Mouse (Mus musculus): ENCODE data around the gene Rab3c.

The Rab3c gene
- long read RNA-seq, experiment 1, full-length matches to known transcripts = 12 of 14 reads
- long read RNA-seq, experiment 1, partial matches to known transcripts = 1 of 14 reads
- long read RNA-seq, experiment 1, other reads (novel, unspliced or antisense) = 1 of 14 reads
- long read RNA-seq, experiment 2, full-length matches to known transcripts = 32 of 40 reads
- long read RNA-seq, experiment 2, partial matches to known transcripts = 3 of 40 reads
- long read RNA-seq, experiment 2, other reads (novel, unspliced or antisense) = 5 of 40 reads

DNA sequence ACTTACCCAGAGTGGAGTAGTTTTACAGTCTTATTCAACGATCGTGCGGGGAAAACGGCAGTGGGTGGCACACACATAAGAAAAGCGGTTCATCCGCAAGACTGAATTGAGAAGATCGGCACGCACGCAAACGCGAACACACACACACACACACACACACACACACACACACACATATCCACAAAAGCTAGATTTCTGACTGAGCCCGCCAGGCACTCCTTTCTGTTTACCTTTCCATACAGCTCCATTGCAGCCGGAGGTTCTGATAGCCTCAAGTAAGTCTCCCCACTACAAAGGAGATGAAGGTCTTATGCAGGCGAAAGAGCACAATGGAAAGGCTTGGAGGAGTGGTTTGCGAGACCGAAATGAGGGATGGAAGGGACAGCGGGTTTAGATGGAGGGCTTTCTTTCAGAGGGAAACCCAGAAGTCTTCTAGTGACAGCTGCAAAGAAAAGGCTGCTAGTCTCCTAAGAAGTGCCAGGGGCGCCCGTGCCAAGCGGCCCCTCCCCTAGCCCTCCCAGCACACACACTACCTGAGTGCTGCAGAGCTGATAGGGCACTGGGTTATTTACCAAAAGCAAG is at the start of gene Rab3c:
Gene Rab3c, minus strand, starts transcription at position 434 of the 582 bp plus-strand sequence.
- intact Hi-C loops (cut with DNase I) = no loop called here

DNA sequence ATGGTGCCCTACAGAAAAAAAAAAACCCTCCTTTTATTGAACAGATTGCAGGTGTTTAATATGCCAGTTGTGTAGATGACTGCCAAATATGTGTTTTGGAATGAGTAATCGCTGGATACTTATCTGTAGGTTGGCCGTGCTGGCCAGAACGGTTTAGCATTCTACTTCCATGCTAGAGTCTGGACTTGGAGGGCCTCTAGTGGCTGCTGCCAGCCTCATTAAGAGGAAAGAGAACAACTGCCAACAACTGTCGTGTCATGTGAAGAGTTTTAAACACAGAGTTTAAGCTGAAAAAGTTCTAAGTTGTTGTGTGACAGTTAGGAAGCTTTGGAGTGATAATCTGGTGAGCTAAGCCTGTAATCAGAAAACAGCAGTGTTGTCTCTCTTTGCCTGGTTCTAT is 38.0 kb upstream of the Rab3c start:
- intact Hi-C loops (cut with DNase I) = no loop called here

DNA sequence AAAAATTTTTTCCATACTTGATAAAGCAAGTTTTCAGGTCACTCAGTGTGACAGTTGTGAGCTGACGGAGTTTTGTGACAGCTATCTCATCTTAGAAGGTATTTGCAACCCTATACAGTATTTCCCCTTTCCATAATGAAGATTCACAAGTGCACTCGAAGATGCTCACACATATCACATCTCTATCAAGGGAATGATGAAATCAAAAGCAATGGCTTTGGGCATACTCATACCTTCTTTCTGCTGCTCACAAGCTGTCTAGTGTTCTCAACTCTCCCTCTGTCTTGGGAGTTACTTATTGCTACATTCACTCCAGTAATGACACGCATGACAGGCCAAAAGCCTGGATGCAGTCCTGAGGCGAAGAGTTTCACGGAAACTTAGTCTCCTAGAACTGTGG is 26.4 kb upstream of the Rab3c start:
- intact Hi-C loops (cut with DNase I) = no loop called here

DNA sequence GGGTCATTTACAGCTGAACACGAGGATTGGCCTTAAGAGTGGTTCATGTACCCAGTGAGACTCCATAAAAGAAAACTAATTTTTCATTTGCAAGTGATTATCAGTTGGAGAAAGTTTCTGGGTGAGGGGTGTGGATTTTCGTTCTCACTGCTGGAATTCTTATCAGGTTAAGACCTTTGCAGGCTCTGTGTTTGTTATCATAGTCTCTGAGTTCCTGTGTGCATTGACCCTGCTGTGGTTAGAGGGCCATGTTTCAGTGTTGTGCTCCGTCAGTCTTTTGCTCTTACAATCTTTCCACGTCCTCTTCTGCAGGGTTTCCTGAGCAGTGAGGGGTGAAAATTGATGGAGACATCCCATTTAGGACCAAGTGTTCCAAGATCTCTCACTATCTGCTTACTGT is 16.3 kb upstream of the Rab3c start:
- intact Hi-C loops (cut with DNase I) = no loop called here

DNA sequence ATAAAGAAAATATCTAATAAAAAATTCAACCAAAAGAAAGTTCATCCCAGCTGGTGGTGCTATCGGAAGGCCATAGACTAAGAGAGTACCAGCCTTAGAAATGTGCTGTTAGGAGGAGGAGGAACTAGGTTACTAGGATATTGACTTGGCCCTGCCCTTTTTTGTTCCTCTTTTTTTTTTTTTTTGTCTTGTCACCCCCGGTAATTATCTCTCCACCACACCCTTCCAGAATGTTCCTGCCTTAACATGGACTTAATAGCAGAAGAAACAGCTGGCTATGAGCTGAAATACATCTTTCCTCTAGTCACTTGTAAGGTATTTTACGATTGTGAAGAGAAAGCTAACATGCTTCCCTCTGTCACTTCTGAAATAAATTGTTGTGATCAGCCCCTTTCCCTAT is 7.7 kb upstream of the Rab3c start:
- intact Hi-C loops (cut with DNase I) = no loop called here

DNA sequence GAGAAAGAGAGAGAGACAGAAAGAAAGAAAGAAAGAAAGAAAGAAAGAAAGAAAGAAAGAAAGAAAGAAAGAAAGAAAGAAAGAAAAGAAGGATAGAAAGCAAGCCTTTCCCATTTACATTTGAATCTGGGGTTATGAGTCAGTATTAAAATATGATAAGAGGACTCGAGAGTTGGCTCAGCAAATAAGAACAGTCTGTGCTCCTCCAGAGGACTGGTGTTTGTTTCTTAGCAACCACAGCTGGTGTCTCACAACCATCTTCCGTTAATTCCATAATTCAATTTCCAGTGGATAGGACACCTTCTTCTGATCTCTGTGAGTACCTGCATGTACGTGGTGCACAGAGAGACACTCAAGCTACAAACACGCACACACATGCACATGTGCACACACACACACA is 3.0 kb upstream of the Rab3c start:
- intact Hi-C loops (cut with DNase I) = no loop called here

DNA sequence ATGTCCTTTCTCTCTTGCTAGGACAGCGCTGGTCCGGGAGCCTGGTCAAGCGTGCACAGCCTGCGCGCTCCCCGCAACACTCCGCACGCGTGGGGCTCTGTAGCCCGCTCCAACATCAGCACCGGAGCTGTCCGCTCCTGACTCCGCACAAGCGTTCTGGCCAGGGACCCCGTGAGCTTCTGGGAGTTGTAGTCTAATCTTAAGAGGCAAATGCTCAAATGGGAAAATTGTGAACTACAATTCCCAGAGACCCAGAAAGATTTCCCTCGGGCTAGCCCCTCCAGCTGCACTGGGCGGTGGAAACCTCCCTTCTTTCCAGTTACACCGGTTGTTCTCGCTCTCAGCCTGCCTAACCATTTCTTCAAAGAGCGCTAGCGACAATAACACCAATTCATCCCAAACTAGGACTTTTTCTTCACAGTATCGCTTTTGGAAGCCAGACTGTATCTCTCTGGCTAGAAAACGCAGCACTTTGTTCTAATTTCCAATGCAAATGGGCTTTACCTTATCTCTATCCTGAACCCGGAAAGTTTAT is 701 bp downstream of the Rab3c start:
- intact Hi-C loops (cut with DNase I) = no loop called here

DNA sequence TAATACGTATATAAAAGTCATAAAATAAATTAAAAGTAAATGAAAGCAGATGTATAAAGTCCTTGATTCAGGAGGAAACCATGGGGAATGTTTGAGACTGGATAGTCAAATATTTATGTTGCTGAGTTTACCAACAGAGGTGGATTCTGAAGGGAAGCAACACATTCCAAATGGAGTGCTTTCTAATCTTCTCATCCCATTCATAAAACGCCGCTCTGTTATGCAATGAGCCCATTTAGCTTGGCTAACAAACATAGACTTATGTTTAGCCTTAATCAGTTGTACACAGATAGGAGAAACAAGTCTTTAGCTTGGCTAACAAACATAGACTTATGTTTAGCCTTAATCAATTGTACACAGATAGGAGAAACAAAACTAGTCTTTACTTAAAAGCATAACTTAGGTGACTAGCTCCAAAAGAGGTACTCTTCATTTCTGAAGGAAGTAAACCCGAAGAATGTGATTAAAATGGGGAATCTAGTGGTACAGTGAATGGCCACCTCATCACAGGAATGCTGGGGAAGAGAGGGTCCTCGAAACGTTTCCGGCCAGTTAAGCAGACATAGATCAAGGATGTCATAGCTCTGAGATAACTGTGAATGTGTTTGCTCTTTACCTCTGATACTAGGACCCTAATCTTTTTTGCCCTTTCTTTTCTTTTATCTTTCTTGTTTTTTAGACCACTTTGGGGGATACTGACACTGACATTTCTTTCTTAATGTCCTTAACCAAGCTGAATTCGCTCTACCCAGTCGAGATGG is 1.6 kb downstream of the Rab3c start:
- intact Hi-C loops (cut with DNase I) = no loop called here

DNA sequence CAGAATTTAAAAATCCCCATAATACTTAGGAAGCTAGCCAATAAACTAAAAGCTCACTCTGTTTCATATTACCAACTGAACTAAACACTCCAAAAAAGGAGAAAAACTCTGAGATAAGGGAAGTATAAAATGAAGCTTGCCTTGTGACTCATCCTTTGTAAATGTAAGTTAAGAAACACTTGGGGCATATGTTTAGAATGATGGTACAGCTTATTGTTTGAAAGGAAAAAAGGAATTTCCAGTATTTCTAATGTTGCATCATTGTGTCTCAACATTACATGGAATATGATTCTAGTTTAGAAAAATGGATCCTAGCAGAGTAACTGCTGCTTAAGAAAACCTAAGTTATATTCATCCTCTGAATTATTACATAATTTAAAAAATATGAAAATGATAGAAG is 3.1 kb downstream of the Rab3c start:
- intact Hi-C loops (cut with DNase I) = no loop called here

DNA sequence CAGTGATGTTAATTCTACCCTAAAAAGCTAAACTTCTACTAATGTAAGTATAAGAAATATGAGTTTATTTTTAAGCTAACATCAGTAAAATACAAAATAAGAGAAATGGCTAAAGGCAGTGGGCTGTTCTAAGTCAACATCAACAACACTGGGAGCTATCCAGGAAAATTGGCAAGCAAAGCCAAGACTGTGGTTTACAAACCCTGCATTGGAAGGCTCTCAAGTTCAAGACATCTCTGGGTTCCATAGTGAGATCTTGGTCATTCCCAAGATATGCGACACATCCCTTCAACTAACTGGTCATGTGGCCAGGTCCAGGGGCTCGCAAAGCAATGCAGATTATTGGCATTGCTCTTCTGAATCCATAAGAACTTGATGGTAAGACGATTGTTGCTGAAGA is 5.3 kb downstream of the Rab3c start:
- intact Hi-C loops (cut with DNase I) = no loop called here

DNA sequence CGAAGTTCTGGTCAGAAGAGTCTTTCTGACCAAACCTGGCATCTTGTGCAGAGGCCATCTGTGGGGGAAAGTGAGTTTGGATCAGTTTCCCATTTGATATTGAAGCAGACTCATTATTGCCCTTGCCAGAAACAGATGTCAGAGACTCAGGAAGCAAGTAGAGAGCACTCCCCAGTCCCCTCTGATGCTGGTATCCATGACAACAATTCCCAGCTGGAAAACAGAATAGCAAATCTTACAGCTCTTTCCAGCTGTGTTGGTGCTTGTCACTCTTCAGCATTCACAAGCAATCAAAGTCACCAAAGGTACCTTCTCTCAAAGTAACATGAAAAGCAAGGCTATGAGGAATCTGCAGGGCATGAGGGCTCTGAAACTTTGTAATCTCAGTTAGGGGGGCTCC is 20.1 kb downstream of the Rab3c start:
- intact Hi-C loops (cut with DNase I) = no loop called here

DNA sequence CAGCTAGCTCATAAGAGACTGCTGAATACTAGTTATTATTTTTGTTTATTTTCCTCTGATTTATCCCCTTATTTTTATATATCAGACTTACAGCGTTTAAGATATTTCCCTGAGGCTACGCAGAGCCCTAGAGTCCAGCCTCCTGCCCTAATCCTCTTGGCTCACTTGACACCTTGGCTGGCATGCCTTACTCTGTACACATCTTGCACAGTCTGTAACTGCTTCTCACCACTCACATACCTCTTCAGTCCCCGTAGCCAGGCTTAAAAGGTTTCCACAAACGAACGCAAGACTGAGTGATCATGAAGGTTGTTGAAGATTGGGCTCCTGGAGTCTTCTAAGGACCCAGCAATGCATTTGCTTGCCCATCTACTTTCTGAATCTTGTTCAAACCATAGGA is 29.3 kb downstream of the Rab3c start:
- intact Hi-C loops (cut with DNase I) = no loop called here

DNA sequence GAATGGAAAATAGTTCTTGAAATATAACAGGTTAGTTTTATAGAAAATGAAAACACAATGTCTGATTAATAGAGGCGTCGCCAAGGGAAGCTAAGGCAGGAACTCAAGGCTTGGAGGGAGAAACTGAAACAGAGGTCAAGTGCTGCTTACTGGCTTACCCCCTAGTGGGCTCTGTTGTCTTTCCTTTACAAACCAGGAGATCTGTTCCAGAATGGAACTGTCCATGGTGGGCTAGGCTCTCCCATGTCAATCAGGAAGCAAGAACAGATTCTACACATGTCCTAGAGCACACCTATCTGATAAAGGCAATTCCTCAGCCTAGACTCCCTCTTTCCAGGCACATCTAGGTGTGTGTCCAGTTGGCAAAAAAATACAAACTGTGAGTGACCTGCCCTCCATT is 32.3 kb downstream of the Rab3c start:
- intact Hi-C loops (cut with DNase I) = no loop called here

DNA sequence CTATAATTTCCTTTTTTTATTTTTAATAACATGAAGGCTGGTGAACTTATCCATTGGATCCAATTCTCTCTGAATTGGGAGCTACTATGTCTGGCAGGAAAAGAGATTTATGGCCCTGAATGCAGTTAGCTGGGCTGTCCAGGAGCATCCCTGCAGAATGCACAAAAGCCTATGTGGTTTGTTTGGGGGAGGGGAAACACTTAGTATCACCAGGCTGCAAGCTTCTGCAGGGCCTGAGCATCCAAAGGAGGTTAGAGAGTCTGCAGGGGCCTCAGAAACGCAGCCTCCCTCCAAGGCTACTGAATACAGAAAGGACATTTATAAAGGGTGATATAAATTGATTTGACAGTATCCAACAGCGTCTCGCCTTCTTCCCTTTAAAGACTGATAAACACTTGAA is 41.8 kb downstream of the Rab3c start:
- intact Hi-C loops (cut with DNase I) = no loop called here

DNA sequence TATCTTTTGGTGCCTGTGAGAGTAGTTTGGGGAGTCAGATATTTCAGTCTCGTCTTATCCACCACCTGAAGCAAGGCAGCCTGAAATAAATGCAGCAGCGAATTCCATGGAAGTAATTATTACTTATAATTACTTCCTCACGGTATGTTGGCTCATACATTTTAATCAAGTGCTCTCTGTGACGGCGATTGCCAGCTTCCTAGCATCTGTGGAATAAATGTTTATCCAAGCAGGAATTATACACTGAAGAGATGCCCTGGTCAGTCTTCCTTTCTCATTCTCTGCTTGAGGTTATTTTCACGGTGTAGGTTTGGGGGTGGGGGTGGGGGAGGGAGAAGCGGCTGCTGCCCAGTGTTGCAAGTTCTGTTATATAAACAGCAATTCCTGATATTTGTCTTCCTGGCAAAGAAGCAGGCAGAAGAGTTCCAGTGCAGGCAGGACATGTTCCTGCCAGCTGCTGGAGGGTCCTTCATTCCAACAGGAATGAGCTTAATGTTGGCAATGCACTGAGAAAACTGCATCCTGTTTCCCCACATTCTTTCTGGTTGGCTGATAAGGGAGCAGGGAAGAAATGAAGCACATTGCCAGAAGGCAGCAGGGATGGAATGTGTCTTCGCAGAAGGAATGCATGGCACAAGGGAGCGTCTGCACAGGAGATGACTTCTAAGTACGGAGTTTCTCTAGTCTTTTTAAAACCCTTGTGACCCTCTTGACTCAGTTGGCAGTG is 43.4 kb downstream of the Rab3c start:
- intact Hi-C loops (cut with DNase I) = no loop called here

DNA sequence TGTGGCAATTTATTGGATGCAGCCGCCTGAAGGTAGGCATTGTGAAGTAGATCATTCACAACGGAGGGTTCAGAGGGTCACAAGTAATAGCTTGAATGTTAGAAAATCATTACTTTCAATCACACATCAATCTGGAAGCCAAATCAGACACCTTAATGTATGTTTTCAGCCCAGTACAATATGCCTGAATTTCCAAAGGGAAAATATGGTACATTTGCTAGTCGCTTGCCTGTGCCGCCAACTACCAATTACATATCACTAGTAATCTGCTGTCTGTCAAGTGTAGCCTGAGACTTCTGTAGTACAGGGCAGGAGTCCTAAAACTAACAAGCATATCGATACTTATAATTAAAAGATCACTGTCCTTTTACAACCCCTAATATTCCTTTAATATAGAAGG is 47.4 kb downstream of the Rab3c start:
- intact Hi-C loops (cut with DNase I) = no loop called here

DNA sequence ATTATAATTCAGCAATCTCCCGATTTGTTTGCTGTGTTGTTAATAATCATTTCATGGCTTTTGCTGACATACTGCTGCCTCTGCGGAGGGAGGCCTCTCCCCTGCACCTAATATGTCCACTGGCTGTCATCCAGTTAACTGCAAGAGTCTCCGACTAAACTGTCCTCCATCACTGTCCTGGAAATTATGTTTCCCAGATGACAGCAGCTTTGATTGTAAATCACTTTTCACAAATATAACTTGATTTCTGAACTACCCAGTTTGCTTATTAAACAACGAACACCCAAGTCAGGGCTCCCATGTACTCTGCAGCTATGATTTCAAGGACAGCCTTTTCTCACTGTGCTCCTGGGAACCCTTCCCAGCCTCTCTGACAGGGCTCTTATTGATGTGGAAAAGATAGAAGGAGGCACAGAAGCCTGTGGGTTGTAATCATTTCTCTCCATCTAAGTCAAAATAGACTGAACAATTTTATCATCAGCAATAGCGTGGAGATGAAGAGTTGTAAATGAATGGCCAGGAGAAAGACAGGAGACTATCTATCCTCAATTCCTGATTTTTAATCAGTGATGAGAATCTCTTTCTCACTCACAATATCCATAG is 49.6 kb downstream of the Rab3c start:
- intact Hi-C loops (cut with DNase I) = no loop called here

DNA sequence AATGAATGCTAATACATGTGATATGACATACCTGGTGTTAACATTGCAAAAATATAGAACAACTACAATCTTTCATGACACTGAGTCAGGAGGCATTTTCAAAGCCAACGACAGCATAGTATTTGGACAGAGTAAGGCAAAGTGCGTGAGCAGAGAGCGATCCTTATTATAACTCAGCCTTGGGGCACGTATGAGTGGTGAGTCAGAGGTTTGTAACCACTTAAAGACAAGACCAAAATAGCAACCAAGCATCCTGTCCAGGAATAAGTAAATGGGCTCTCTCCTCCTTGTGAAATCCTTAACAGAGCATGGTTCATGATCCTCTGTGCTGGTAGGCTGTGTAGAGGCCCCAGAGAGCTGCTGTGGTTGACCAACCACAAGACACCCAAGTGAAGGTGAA is 50.8 kb downstream of the Rab3c start:
- intact Hi-C loops (cut with DNase I) = no loop called here

DNA sequence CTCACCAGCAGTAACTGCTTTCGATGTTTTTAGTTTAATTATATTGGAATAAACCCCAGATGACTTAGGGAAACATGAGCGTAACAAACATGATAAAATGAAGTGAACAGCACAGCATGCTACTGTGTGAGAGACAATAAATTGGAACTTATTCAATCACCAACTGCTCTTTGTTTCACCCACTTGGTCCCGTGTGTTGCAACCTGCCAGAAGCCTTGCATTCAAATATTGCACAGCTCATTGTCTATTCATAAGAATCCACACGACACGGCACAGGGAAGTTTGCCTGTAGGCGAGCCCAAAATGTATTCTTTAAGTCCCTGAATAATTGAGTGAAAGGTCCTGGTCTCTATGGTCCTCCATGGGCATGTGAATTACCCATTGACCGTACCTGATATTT is 61.6 kb downstream of the Rab3c start:
- intact Hi-C loops (cut with DNase I) = no loop called here

DNA sequence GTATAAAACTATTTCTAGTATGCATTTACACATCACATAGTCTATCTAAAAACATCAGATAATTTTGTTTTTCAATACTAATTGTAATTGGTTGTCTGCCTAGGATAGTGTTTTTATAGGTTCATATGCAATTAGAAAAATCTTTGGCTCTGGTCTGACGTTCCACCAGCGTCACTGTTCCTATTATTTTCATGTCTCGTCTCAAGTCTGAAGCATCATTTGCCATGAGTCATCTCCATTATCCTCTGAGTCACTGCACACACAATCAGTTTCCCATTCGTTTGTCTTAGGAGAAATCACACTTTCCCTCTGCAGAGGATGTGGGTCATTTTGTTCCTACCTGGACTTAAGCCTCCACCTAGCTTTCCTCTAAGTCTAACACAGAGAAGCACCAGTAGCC is 62.3 kb downstream of the Rab3c start:
- intact Hi-C loops (cut with DNase I) = no loop called here

DNA sequence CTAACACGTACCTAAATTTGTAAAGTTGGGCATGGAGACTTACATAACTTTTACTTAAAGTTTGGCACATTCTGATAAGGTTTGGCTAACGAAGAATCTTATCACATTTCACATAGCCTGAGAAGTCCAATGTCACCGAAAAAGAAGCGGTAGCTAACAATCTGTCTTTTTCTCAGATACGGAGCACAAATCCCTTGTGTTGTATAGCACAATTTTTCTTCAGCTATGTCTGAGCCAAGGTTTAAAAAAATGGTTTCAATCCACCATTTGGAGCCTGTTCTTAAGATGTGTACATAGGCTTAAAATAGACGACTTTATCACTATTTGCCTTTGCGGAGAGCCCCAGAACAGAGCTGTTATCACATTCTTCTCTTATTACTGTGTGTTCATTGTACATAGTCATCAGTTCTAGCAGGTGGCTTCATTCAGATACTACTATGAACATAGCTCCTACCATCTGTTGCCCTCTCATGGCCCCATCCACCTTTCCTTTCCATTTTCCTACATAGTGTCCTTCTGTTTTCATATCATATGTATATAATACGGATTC is 69.2 kb downstream of the Rab3c start:
- intact Hi-C loops (cut with DNase I) = no loop called here
